In the genomic region with DNA sequence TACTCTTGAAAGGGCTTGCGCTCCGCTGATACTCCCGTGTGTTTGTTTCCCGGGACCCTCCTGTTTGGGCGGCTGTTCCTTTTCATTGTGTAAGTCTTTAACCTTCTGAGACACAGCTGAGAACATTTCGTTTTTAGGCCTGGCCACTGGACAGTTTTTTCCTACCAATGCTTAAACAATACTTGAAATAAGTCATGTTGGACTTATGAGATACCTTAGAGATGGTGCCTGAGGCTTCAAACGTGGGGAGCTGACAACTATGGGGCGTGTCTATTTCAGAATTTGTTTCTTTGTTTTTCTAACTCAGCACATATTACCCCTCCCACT, we compare ENCODE assay signal across 11 mouse cellular contexts.
DNase-seq lines count a peak whose midpoint lies in the region; ATAC-seq lines count a peak whose summit lies in the region.
"Had no signal": no experiment of that assay in that cellular context is flagged by ENCODE, and none has a peak within 500 bp of the region (broad histone marks: within the 10 kb centered on the region; RNA-seq: fewer than 3 reads in every experiment).

No protein-coding gene starts in this region.

- H3K27ac ChIP-seq in heart, embryonic 13.5 days (replicated peaks), result no peak overlapping the region
- no peak overlapping the region for H3K27ac ChIP-seq in embryonic facial prominence, embryonic 11.5 days (replicated peaks; ENCODE audit: low read depth, low read length)
- no peak overlapping the region for H3K27ac ChIP-seq in hindbrain, embryonic 12.5 days
- H3K27ac ChIP-seq in midbrain, embryonic 11.5 days (ENCODE audit: low read depth, low read length), result peak overlapping the region; percentile 92

- H3K4me3 ChIP-seq in heart, embryonic 13.5 days, result peak overlapping the region; percentile 42
- H3K4me3 ChIP-seq in embryonic facial prominence, embryonic 11.5 days (ENCODE audit: low read depth, low read length), result 0 out of 2 replicates have a peak overlapping the region, but pooled peaks have one; percentile 6
- H3K4me3 ChIP-seq in hindbrain, embryonic 12.5 days, result peak overlapping the region; percentile 6; the same call in 1 of the 2 replicates
- H3K4me3 ChIP-seq in midbrain, embryonic 11.5 days (ENCODE audit: low read depth, low read length), result no peak overlapping the region

- H3K27me3 ChIP-seq in heart, embryonic 13.5 days (replicated peaks), result peaks cover 31% of the 10 kb centered on the region
- H3K27me3 ChIP-seq in embryonic facial prominence, embryonic 11.5 days (ENCODE audit: control insufficient read depth, insufficient read depth, low read length), result peaks cover 8% of the 10 kb centered on the region; the same call in 1 of the 2 replicates
- H3K27me3 ChIP-seq in hindbrain, embryonic 12.5 days, result no peaks in the 10 kb centered on the region
- H3K27me3 ChIP-seq in midbrain, embryonic 11.5 days (ENCODE audit: control insufficient read depth, insufficient read depth, low read length), result no peaks in the 10 kb centered on the region

- peaks cover 7% of the 10 kb centered on the region for H3K4me1 ChIP-seq in heart, embryonic 13.5 days
- no peaks in the 10 kb centered on the region; the same call in 1 of the 2 replicates for H3K4me1 ChIP-seq in embryonic facial prominence, embryonic 11.5 days (ENCODE audit: control insufficient read depth, insufficient read depth, low read length)
- H3K4me1 ChIP-seq in hindbrain, embryonic 12.5 days, result peaks cover 31% of the 10 kb centered on the region
- peaks cover 46% of the 10 kb centered on the region for H3K4me1 ChIP-seq in midbrain, embryonic 11.5 days (ENCODE audit: control insufficient read depth, insufficient read depth, low read length)

- H3K36me3 ChIP-seq in heart, embryonic 13.5 days, result no peaks in the 10 kb centered on the region
- no peaks in the 10 kb centered on the region for H3K36me3 ChIP-seq in embryonic facial prominence, embryonic 11.5 days (replicated peaks; ENCODE audit: control insufficient read depth, insufficient read depth, low read depth, low read length)
- H3K36me3 ChIP-seq in hindbrain, embryonic 12.5 days, result no peaks in the 10 kb centered on the region
- no peaks in the 10 kb centered on the region for H3K36me3 ChIP-seq in midbrain, embryonic 11.5 days (ENCODE audit: control insufficient read depth, insufficient read depth, low read length)

- no peak for DNase-seq in heart, postnatal 4 days
- no peak for DNase-seq in embryonic facial prominence, embryonic 11.5 days (ENCODE audit: low spot score)
- DNase-seq in midbrain, embryonic 11.5 days (ENCODE audit: low spot score, missing footprints), result peak; percentile 95
- no peak for DNase-seq in urinary bladder, adult 18-20 months (ENCODE audit: low spot score in 2 of 2)
- DNase-seq in thymus, postnatal 0 days (ENCODE audit: low spot score), result no peak
- DNase-seq in urinary bladder, postnatal 4 days (ENCODE audit: low spot score in 2 of 2), result no peak
- DNase-seq: adrenal gland, postnatal 36 days; kidney, adult 11 months had no signal

- H3K9me3 ChIP-seq in heart, embryonic 13.5 days, result no peaks in the 10 kb centered on the region
- no peaks in the 10 kb centered on the region for H3K9me3 ChIP-seq in embryonic facial prominence, embryonic 11.5 days (replicated peaks; ENCODE audit: control insufficient read depth, low read length)
- no peaks in the 10 kb centered on the region for H3K9me3 ChIP-seq in hindbrain, embryonic 12.5 days (replicated peaks)
- 0 out of 2 replicates have a peak, but pooled peaks cover 4% of the 10 kb centered on the region for H3K9me3 ChIP-seq in midbrain, embryonic 11.5 days (ENCODE audit: control insufficient read depth, low read length)

- 37% methylated on average over 8 of the region's 8 CpGs for WGBS in heart, embryonic 13.5 days
- WGBS in embryonic facial prominence, embryonic 11.5 days, result 23% methylated on average over 8 of the region's 8 CpGs
- WGBS in hindbrain, embryonic 12.5 days, result 25% methylated on average over 8 of the region's 8 CpGs
- 6% methylated on average over 8 of the region's 8 CpGs for WGBS in midbrain, embryonic 11.5 days

- H3K9ac ChIP-seq in heart, embryonic 13.5 days, result no peak overlapping the region
- no peak overlapping the region for H3K9ac ChIP-seq in embryonic facial prominence, embryonic 11.5 days (replicated peaks; ENCODE audit: low read length)
- no peak overlapping the region for H3K9ac ChIP-seq in hindbrain, embryonic 12.5 days
- peak overlapping the region; percentile 54 for H3K9ac ChIP-seq in midbrain, embryonic 11.5 days (ENCODE audit: low read length)

- ATAC-seq in heart, embryonic 13.5 days (ENCODE audit: extremely low read depth, insufficient number of reproducible peaks, low FRiP score, low TSS enrichment), result no peak
- no peak for ATAC-seq in embryonic facial prominence, embryonic 11.5 days (replicated peaks; ENCODE audit: insufficient number of reproducible peaks, low FRiP score, low TSS enrichment, low read depth)
- no peak for ATAC-seq in hindbrain, embryonic 12.5 days (ENCODE audit: low FRiP score)
- ATAC-seq in midbrain, embryonic 11.5 days (ENCODE audit: low FRiP score), result peak; percentile 33
- ATAC-seq: Patski had no signal

- H3K4me2 ChIP-seq in heart, embryonic 13.5 days, result peak overlapping the region; percentile 69
- peak overlapping the region; percentile 31 for H3K4me2 ChIP-seq in embryonic facial prominence, embryonic 11.5 days (ENCODE audit: low read depth, low read length)
- H3K4me2 ChIP-seq in hindbrain, embryonic 12.5 days (replicated peaks), result peak overlapping the region; percentile 42
- peak overlapping the region; percentile 47 for H3K4me2 ChIP-seq in midbrain, embryonic 11.5 days
